Mouse (Mus musculus) CH12.LX (cell line): ENCODE measurements around the gene Arhgef3.

Experiments
- E2F4 ChIP-seq: IDR thresholded peaks from 2 replicates; pipeline ENCODE4 v1.6.1; 2011; ENCODE audit warnings: low read depth, low read length, improper control_type of control experiment; ENCODE audit not compliant: insufficient replicate concordance
- EP300 ChIP-seq: IDR thresholded peaks from 2 replicates; pipeline ENCODE4 v1.6.1; 2011; ENCODE audit warnings: low read length, improper control_type of control experiment
- GABPA ChIP-seq: IDR thresholded peaks from 2 replicates; pipeline ENCODE4 v1.6.1; 2012; ENCODE audit warnings: low read depth, low read length, improper control_type of control experiment, inconsistent platforms; ENCODE audit not compliant: insufficient replicate concordance
- POLR2A ChIP-seq: IDR thresholded peaks from 2 replicates; pipeline ENCODE4 v1.6.1; 2011; ENCODE audit warnings: low read depth, mild to moderate bottlenecking, improper control_type of control experiment, low read length
- RAD21 ChIP-seq: IDR thresholded peaks from 2 replicates; pipeline ENCODE4 v1.6.1; 2011; ENCODE audit warnings: low read depth, mild to moderate bottlenecking, low read length, improper control_type of control experiment, moderate library complexity
- ZC3H11A ChIP-seq: IDR thresholded peaks from 2 replicates; pipeline ENCODE4 v1.6.1; 2012; ENCODE audit warnings: low read depth, mild to moderate bottlenecking, inconsistent platforms, low read length, improper control_type of control experiment

DNA sequence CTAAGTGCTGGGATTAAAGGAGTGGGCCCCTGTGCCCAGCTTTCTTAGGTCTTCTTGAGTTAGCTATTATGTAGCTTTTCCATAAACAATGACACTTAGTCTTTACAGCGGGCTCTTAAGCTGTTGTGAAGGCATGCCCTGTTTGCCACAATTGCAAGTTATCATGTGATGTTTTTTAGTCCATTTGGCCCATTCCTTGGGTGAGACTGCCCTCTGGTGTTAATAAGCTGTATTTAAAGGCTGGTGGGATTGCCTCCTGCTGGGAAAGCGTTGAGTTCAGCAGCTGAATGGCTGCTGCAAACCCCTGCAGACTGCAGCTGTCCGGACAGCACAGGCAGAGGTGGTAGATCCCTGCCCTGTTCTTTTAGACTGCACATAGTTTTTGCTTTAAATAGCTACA, 17.9 kb upstream of the Arhgef3 start:
- TF ChIP-seq RAD21 (peak; percentile 97), E2F4 (no peak), POLR2A (no peak), EP300 (no peak), ZC3H11A (peak; percentile 70), GABPA (no peak)
